Mouse (Mus musculus) CD4-positive, CD25-positive, alpha-beta regulatory T cell, adult 9 weeks (primary cell): ENCODE results near the gene Cypt3. TPM values are rescaled to one million over a fixed set of nuclear protein-coding genes. Genes with fewer than 3 reads are reported as not detected.

Source experiments
- polyA plus RNA-seq: library from polyadenylated mRNA; unstranded; fragments of 100-300 nt; shearing (Covaris generic); gene quantifications from one replicate; pipeline ENCODE4 v1.2.1, GENCODE M21; 2017

The Cypt3 gene
- polyA plus RNA-seq: not detected

DNA sequence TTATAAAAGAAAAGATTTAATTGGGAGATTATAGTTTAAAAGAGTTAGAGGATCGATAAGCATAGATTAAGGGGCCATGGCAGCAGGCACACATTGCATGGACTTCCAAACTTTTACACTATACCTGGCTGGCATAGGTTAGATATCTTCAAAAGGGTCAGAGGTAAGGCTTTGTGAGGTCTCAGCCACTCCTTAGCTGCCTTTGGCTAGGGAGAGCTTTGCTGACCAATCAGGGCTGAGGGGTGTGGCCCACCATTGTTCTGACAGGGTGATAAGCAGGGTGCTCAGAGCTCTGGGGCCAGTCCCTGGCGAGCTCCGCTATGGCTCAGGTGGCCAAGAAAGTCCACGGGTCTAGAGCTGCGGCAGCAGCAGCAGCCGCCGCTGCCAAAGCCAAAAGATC, at the start of gene Cypt3:
Gene Cypt3 (plus strand): TSS at position 301 of the 400 bp plus-strand sequence.

Other genes starting within 250 kb of the Cypt3 start
- gene Ubqln2, start 60.4 kb upstream of the Cypt3 start, polyA plus RNA-seq: 2.0 TPM
- 1.8 TPM for gene Kctd12b, start 137.8 kb downstream of the Cypt3 start, polyA plus RNA-seq
- gene Nbdy, start 165.0 kb downstream of the Cypt3 start, polyA plus RNA-seq: 78.0 TPM